Mouse (Mus musculus) C2C12 (cell line): ENCODE results near the gene Fnbp1. TPM values are rescaled to one million over a fixed set of nuclear protein-coding genes. Genes with fewer than 3 reads are reported as not detected.

Experiments
- H3K27me3 ChIP-seq: one replicate; pipeline ENCODE4 v1.6.1; 2011; ENCODE audit not compliant: control insufficient read depth, insufficient read depth, insufficient read length
- H3K36me3 ChIP-seq: one replicate; pipeline ENCODE4 v1.6.1; 2011; ENCODE audit not compliant: control insufficient read depth, insufficient read depth
- H3K4me3 ChIP-seq: one replicate; pipeline ENCODE4 v1.5.1; 2011; ENCODE audit warnings: mild to moderate bottlenecking, control low read depth; ENCODE audit not compliant: poor library complexity, insufficient read depth, severe bottlenecking
- H3K79me2 ChIP-seq: one replicate; pipeline ENCODE4 v1.6.1; 2011; ENCODE audit not compliant: control insufficient read depth, insufficient read depth
- H3K79me3 ChIP-seq: one replicate; pipeline ENCODE4 v1.6.1; 2011; ENCODE audit warnings: low read depth, control low read depth
- H3ac ChIP-seq: one replicate; pipeline ENCODE3; 2011; ENCODE audit warnings: low read depth; ENCODE audit not compliant: control insufficient read depth, insufficient read length
- CEBPB ChIP-seq: IDR thresholded peaks from one replicate; pipeline ENCODE4 v1.6.1; 2011; ENCODE audit warnings: low read depth, mild to moderate bottlenecking, control low read depth, moderate library complexity
- CTCF ChIP-seq: IDR thresholded peaks from one replicate; pipeline ENCODE4 v1.5.1; 2011; ENCODE audit not compliant: control insufficient read depth, insufficient read depth, insufficient read length
- FOSL1 ChIP-seq: IDR thresholded peaks from one replicate; pipeline ENCODE4 v1.8.0; 2011; ENCODE audit warnings: mild to moderate bottlenecking, low read length; ENCODE audit not compliant: poor library complexity, insufficient read depth, severe bottlenecking
- MAX ChIP-seq: IDR thresholded peaks from one replicate; pipeline ENCODE4 v1.6.1; 2011; ENCODE audit warnings: mild to moderate bottlenecking, control low read depth
- MYOD1 ChIP-seq: IDR thresholded peaks from one replicate; pipeline ENCODE4 v1.6.1; 2011; ENCODE audit warnings: low read depth; ENCODE audit not compliant: control insufficient read depth, insufficient read length
- MYOG ChIP-seq: IDR thresholded peaks from one replicate; pipeline ENCODE4 v1.6.1; 2011; ENCODE audit not compliant: control insufficient read depth, insufficient read length; ENCODE audit errors: extremely low read depth
- USF1 ChIP-seq: IDR thresholded peaks from one replicate; pipeline ENCODE4 v1.6.1; 2011; ENCODE audit warnings: low read depth, mild to moderate bottlenecking, control low read depth, moderate library complexity
- polyA plus RNA-seq: library from polyadenylated mRNA; unstranded; fragments of >200 nt; fragmentation: generic; extraction: Trizol; gene quantifications from one replicate; pipeline ENCODE4 v1.2.1, GENCODE M21; 2012; ENCODE audit warnings: missing spikeins

The Fnbp1 gene
- polyA plus RNA-seq, 1 experiment: 13.5 TPM

DNA sequence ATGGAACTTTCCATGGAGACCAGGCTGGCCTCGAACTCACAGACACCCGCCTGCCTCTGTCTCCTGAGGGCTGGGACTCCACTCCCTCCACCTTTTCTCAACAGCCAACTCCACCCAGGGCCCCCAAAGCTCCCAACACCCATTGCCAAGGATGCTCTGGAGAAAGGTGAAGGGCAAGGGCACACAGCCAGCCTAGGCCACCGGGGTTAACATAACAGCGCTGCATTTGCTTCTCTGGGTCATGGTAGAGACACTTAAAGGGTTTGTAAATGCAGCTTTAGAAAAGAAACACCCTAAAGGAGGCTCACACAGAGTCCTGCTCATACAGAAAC is 72.7 kb downstream of the Fnbp1 start:
- no peak overlapping the region for H3ac ChIP-seq
- no peak for TF ChIP-seq USF1
- no peak for TF ChIP-seq MAX
- TF ChIP-seq MYOG: no peak
- no peak for TF ChIP-seq MYOD1
- no peak for TF ChIP-seq CEBPB
- no peak for TF ChIP-seq FOSL1
- no peak for TF ChIP-seq CTCF
- no peaks in the 10 kb centered on the region for H3K79me3 ChIP-seq
- H3K27me3 ChIP-seq: no peaks in the 10 kb centered on the region
- no peaks in the 10 kb centered on the region for H3K79me2 ChIP-seq
- peaks cover 28% of the 10 kb centered on the region for H3K36me3 ChIP-seq
- no peak overlapping the region for H3K4me3 ChIP-seq

- Histone ChIP-seq H3K27me3 (no peaks in the 10 kb centered on the region), H3K79me2 (no peaks in the 10 kb centered on the region), H3K36me3 (peaks cover 22% of the 10 kb centered on the region), H3K4me3 (no peak overlapping the region), H3K79me3 (no peaks in the 10 kb centered on the region), H3ac (no peak overlapping the region)
- TF ChIP-seq CTCF: no peak
- no peak for TF ChIP-seq FOSL1
- no peak for TF ChIP-seq USF1
- TF ChIP-seq MAX: no peak
- TF ChIP-seq CEBPB: no peak
- no peak for TF ChIP-seq MYOG
- no peak for TF ChIP-seq MYOD1
Observed at GRCm38 (mm10) chr2:31068246-31069113, 73.3 kb downstream of the Fnbp1 start.

- Histone ChIP-seq H3K4me3 (no peak overlapping the region), H3ac (no peak overlapping the region), H3K79me3 (no peaks in the 10 kb centered on the region), H3K36me3 (peaks cover 15% of the 10 kb centered on the region), H3K27me3 (no peaks in the 10 kb centered on the region), H3K79me2 (no peaks in the 10 kb centered on the region)
- no peak for TF ChIP-seq CEBPB
- TF ChIP-seq CTCF: no peak
- no peak for TF ChIP-seq FOSL1
- no peak for TF ChIP-seq USF1
- TF ChIP-seq MYOG: no peak
- no peak for TF ChIP-seq MYOD1
Observed at GRCm38 (mm10) chr2:31067696-31068245, 74.0 kb downstream of the Fnbp1 start.

GRCm38 (mm10) chr2:31067059-31067595 is 74.7 kb downstream of the Fnbp1 start:
- peaks cover 9% of the 10 kb centered on the region for H3K36me3 ChIP-seq
- H3K4me3 ChIP-seq: no peak overlapping the region
- no peak overlapping the region for H3ac ChIP-seq
- no peak for TF ChIP-seq MYOD1
- no peak for TF ChIP-seq CEBPB
- TF ChIP-seq CTCF: no peak
- TF ChIP-seq MAX: no peak
- no peak for TF ChIP-seq MYOG
- no peak for TF ChIP-seq USF1
- TF ChIP-seq FOSL1: no peak
- no peaks in the 10 kb centered on the region for H3K27me3 ChIP-seq
- no peaks in the 10 kb centered on the region for H3K79me3 ChIP-seq
- H3K79me2 ChIP-seq: no peaks in the 10 kb centered on the region

GRCm38 (mm10) chr2:31066019-31066789 is 75.6 kb downstream of the Fnbp1 start:
- H3K4me3 ChIP-seq: no peak overlapping the region
- TF ChIP-seq MYOG (no peak), USF1 (no peak), FOSL1 (no peak), MAX (no peak), CEBPB (no peak), MYOD1 (no peak), CTCF (no peak)
- H3K27me3 ChIP-seq: no peaks in the 10 kb centered on the region
- H3ac ChIP-seq: no peak overlapping the region
- no peaks in the 10 kb centered on the region for H3K79me3 ChIP-seq
- H3K79me2 ChIP-seq: no peaks in the 10 kb centered on the region
- peaks cover 8% of the 10 kb centered on the region for H3K36me3 ChIP-seq
